Mouse (Mus musculus): ENCODE measurements around the gene Ppp1r7.

Ppp1r7 gene

DNA sequence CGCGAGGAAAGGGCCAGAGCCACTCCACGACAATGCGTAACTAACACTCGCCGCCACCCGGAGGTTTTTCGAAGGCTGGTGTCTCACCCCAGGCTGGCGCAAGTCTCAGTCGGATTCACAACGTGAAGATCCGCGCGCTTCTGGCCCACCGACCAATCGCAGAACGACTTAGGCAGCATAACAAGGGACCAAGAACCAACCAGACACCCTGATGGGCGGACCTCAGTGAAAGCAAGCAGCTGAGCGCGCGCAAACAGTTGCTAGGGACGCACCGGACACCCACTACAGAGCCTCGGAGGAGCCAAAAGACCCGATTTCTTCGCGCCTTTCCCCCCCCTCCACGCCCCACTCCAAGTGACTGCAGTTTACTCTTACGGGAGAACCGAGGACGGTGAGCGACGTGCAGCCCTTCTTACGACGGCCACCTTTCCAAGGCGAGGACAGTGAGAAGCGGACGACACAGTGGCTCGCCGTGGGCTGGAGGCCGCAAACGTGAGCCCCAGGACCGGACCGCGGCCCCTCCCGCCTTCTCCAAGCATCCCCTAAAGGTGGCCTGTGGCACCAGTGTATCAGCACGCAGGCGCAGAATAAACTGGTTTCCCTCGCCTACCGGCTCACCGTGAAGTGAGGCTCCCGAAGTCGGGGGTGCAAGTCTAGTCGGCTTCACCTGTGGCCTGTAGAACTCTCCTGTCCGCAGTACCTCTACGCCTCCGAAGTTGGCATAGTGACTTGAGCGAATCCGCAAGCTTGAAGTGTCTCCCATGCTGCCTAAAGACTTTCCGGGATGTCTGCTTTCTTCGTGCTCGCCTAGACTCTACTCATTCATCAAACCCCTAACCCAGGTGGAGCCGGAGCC is at the start of gene Ppp1r7, which contains the start of gene Pask:
Gene Ppp1r7, plus strand, starts transcription at position 207 of the 856 bp plus-strand sequence.
Gene Pask, minus strand, starts transcription at position 835 of the 856 bp plus-strand sequence.
- under 1% methylated on average over 63 of the region's 63 CpGs for WGBS

DNA sequence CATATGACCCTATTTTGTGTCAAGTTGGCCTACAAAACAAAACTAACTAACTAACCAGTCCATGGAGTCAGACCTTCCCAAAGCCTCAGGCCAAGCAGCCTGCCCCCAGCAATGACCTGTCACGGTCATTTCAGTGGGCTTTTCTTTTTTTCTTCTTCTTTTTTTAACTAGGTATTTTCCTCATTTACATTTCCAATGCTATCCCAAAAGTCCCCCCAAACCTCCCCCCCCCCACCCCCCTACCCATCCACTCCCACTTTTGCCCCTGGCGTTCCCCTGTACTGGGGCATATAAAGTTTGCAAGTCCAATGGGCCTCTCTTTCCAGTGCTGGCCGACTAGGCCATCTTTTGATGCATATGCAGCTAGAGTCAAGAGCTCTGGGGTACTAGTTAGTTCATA is 48.2 kb upstream of the Ppp1r7 start:
- WGBS, result 77% methylated on average over 3 of the region's 3 CpGs

DNA sequence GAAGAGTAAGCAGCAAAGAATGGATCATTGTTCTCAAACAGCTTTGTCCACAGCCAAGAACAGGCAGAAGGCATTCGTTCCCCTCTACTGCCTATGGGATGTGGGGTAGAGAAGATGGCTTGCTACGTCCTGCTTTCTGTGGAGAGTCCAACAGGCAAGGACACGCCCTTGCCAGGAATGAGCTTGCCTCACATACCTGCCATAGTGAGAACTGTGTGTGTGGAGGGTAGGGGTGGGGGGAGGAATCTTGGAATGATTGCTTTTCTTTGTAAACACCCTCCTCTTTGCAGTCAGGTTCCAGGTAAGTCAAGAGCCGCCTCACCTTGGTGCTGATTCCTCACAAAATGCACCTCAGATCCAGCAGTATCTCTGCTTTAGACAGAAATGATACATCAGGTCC is 42.9 kb upstream of the Ppp1r7 start:
- WGBS, result 88% methylated on average over 4 of the region's 4 CpGs

DNA sequence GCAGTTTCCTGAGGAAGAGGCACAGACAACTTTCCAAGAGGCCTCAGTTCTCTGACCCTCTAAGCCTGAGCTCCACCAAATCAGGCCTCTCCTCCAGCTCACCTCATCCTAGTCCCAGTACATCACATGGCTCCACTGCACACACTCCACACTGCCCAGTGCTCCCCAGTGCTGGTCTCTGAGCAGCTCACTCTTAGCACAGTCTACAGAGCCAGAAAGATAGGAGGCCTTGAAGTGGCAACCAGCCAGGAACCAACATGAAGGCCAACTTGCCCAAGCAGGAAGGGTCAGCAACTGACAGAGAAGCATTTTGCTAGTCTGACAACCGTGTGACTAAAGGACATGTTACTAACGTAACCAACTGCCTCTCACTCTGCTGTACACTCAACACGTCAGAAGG is 42.1 kb upstream of the Ppp1r7 start:
- 66% methylated on average over 3 of the region's 3 CpGs for WGBS

DNA sequence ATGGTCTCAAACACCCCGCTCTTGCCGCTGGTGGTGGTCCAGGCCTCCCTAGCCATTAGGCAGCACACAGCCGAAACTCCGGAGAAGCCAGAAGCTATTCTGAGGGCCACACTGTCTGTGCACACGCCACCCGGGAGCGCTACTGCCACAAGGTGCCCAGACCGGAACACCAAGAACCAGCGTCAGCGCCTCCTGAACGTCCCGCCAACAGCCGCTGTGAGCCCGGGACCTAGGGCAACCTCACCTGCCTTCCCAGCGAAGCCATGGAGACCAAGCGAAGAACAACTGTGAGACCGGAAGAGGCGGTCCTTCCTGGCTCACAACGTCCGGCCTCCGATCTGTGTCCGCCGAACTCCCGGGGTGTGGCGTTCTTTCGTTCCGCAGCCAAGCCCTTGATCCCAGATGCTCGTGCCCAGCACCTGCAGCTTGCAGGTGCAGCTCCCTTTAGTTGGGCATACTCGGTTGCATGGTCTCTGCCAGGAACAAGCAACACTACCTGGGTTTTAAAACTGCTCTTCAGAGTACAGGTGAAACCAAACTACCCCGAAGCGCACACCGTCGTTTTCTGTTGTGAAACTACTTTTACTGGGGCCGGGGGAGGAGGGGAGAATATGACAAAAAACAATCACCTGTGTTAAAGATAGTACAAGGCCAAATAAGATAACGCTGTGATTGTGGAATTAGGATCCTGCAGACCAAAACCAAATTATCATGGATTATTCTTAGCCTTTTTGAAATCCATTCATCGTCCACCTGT is 36.9 kb upstream of the Ppp1r7 start, which contains the start of gene Mterf4:
Gene Mterf4, minus strand, starts transcription at position 335 of the 757 bp plus-strand sequence.
- 3% methylated on average over 36 of the region's 36 CpGs for WGBS

DNA sequence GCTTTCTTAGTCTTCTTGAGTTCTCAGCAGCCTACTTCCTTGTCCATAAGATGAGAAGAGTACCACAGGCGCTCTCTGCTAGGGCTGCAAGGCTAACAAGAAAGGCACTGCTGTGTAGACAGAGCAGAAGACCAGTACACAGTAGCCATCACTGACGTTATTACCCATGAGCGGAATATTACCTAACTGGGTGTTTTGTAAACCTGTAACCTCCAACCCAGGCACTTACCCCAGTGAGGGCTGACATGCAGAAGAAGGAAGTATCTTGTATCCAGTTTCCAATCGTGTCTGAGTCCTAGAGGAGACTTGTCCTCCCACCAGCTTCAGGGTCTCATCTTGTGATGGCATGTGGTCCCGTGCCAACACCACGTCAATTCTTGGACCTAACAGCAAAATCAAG is 18.7 kb upstream of the Ppp1r7 start:
- WGBS, result 95% methylated on average over 6 of the region's 6 CpGs

DNA sequence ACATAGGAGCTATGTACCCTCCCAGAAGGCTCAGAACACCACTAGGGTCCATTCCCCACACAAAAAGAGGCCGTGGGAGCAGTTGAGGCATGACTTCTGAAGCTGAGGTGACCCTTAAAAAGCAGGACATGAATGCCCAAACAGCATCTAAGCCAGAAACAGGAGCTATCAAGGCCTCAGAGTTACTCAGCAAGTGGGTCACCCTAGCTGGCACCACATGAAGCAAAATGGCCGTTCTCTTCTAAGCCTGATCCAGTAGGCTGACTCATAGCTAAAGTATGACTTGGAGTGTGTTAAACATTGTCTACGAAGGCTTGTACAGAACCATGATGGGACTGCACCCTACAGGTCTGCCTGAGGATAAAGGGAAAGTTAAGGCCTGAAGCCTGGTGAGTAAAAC is 16.2 kb upstream of the Ppp1r7 start:
- 86% methylated on average over 3 of the region's 3 CpGs for WGBS

DNA sequence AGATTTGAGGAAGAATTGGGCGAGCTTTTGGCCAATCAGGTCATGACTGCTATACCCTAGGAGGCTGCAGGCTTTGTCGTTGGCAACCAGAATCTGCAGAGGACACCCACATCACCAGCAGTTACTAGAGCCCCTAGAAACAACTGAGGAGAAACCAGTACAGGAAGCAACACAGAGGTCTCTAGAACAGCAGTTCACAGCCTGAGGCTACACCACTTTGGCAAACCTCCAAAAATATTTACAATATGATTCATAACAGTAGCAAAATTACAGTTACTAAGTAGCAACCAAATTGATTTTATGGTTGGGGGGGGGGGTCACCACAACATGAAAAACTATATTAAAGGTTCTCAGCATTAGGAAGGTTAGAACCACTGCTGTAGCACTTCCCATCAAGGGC is 8.0 kb upstream of the Ppp1r7 start:
- 84% methylated on average over 2 of the region's 2 CpGs for WGBS

DNA sequence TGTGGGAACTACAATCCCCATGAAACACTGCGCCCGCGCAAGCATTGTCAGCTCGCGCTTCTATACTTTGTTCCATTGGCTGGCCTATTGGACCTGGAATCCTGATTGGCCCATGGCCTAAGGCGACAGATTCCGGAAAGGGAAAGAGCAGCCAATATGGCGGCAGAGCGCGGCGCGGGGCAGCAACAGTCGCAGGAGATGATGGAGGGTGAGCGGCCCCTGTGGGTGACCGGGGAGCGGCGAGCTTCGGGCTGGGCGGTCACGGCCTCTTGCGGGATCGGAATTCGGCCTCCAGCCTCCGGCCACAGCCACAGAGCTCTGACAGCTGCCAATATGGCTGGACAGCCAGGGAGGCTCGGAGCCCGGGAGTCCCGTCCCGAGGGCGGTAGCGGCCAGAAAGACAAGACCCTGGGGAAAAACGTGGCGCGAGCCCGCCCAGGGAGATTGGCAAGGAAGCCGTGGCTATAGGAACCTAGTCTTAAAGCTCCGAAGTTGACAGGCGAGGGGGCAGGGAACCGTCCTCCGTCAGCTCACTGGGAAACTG is 922 bp downstream of the Ppp1r7 start:
- under 1% methylated on average over 39 of the region's 39 CpGs for WGBS

DNA sequence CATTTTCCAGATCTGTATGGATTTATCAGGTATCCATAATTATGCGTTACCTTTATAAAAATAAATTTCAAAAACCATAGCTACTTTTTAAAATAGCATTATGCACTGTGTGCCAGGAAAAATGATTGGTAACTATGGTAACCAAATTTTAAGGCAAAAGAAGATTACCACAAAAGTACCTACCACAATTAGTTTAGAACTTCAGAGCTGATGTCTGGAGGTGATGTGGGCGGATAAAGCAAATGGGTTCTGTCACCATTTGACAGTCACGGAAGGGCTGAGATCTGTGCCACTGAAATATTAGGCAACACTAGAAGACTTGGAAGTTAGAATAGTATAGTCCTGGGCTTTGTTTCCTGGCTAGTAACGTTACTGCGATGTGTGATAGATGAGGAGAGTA is 4.5 kb downstream of the Ppp1r7 start:
- 59% methylated on average over 5 of the region's 5 CpGs for WGBS

DNA sequence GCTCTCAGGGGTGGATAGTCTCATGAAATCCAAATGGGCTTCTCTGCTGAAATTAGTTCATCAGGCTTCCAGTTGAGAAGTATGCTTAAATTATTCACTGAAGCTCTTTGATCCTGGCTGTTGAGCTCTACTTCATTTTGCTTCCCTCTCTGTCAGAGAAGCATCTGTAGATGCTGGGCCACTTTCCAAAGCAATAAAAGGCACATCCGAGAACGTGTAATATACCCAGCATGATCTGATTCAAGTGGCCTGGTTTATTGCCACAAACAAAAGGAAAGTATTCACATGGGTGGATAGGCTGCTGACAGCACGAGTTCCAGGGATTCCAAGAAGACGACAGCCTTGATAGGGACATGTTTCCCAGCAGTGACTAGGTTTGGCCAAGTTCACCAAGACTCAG is 7.0 kb downstream of the Ppp1r7 start:
- WGBS, result 25% methylated on average over 4 of the region's 4 CpGs

DNA sequence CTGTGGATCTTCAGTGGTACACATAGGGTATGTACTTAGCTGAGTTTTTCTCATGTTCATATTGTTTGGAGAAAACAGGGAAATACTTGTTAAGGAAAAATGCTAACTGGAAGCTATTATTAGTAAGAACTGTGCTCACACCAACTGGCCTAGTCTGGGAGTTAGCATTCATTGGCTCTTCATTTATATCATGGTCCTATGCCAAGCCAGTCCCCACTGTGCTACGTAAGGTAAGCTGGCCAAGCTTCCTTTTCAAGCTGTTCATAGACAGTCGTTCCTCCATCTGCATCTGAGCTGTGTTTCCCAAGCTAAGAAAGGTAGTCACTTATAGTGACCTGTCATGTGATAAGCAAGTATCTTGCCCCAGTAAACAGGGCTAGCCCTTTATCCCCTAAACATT is 10.1 kb downstream of the Ppp1r7 start:
- 49% methylated on average over 2 of the region's 2 CpGs for WGBS

DNA sequence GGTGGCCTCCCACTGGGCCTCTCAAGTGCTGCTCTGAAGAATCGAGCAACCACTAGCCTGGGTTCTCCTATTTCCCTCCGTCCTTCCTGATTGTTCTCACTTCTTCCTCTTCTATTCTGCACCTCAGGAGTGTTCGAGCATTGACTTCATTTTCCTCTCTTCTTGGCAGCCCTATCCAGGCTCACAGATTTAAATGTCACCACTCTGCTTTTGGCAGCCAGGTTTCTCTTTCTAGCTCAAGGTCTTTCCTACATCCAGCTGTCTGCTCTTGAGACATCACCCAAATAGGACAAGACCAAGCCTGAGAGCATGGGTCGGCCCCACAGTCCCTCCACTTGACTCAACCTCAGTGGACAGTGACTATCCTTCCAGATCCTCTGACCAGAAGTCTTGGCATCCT is 20.0 kb downstream of the Ppp1r7 start:
- 58% methylated on average over 4 of the region's 4 CpGs for WGBS

DNA sequence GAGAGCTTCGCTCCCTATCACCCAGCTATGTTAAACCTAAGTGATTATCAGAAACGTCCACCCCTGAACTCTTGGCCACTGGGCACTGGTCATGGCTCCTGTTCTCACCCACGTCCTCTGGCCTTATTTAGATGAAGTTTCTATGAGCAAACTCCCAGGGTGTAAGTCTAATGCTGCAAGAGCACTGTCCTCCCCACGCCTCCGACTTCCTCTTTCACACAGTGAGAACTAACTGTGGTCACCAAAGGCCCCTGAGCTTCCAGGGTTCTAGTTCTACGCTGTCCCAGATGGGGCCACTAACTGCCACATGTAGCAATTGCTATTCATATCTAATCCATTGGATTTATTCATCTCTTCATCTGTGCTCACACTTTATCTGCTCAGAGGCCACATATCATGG is 23.0 kb downstream of the Ppp1r7 start:
- WGBS, result 94% methylated on average over 6 of the region's 6 CpGs

DNA sequence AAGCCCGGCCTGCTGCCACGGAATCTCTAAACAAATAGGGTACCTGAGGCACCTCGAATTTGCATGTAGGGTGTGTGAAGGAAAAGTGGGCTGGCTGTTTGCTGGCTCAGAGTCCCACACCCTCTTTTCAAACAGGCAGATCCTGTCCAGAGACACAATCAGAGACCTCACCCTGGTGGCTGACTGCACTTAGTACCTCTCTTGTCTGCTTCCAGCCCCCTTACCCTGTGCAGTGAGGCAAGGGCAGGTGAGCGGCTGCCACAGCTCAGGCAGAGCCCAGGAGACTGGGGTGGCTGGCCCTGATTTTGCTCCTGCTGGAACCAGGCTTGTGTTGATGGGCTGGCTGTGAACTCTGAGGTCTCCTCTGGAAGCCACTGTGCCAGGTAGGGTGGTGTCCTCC is 31.0 kb downstream of the Ppp1r7 start, which contains the start of gene Ano7:
Gene Ano7, plus strand, starts transcription at position 266 of the 400 bp plus-strand sequence.
- 91% methylated on average over 4 of the region's 4 CpGs for WGBS

DNA sequence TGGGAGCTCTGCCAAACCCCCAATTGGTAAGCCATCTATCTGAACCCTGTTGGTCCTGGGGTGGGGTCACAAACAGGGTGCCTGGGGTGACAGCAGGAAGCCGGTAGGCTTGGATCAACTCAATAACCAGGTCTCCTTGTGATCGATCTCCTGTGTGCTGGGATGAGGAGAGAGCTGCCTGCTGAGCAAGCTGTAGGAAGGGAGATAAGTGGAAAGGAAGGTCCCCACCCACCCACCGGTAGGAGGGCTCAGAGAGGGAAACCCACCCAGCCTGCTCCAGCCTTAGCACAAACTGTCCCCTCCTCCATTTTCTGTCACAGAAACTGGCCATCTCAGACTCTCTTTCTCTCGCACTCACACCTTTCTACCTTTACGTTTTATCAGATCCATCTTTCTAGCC is 34.7 kb downstream of the Ppp1r7 start:
- WGBS, result 77% methylated on average over 5 of the region's 5 CpGs

DNA sequence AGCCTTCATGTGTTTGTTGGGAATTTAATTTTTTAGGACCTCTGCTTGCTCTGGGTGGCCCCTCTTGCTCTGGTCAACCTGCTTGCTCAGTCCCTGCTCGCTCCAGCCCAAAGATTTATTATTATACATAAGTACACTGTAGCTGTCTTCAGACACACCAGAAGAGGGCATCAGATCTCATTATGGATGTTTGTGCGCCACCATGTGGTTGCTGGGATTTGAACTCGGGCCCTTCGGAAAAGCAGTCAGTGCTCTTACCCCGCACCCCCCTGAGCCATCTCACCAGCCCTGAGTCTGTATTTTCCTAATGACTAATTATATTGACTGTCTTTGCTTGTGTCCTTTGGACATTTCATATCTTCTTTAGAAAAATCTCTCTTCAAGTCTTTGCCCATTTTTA is 36.5 kb downstream of the Ppp1r7 start:
- 81% methylated on average over 5 of the region's 5 CpGs for WGBS

DNA sequence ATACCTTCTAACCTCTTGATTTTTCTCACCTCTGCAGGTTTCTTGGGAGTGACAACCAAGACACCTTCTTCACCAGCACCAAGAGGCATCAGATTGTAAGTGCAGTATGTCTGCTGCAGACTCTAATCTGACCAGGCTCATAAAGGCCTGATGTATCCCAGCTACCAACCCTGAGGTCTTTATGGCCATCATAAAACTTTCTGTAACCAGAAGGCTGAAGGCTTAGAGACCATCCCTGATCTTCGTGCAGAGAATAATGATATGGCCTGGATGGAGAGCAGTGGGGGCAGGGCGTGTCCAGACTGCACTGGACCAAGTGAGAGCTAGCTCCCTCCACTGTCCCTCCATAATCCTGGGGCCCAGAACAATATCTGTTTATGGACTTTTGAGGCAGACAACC is 44.5 kb downstream of the Ppp1r7 start:
- 92% methylated on average over 2 of the region's 2 CpGs for WGBS

DNA sequence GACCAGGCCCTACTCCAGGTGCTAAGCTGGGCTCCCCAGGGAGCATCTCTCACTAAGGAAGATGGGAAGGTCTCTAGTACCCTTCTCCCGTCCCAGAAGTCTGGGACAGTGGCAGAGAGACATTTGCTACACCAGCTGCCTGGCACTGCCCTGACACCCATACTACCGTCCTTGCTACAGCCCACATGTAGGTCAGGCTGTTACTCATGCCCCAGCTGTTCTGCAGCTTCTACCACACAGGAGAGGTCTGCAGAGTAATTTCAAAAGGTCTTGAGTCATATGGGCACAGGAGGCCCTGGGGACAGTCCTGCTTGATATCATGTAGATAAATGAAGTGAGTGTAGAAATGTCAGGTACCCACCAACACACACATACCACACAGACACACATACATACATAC is 46.3 kb downstream of the Ppp1r7 start:
- 76% methylated on average over 2 of the region's 2 CpGs for WGBS

DNA sequence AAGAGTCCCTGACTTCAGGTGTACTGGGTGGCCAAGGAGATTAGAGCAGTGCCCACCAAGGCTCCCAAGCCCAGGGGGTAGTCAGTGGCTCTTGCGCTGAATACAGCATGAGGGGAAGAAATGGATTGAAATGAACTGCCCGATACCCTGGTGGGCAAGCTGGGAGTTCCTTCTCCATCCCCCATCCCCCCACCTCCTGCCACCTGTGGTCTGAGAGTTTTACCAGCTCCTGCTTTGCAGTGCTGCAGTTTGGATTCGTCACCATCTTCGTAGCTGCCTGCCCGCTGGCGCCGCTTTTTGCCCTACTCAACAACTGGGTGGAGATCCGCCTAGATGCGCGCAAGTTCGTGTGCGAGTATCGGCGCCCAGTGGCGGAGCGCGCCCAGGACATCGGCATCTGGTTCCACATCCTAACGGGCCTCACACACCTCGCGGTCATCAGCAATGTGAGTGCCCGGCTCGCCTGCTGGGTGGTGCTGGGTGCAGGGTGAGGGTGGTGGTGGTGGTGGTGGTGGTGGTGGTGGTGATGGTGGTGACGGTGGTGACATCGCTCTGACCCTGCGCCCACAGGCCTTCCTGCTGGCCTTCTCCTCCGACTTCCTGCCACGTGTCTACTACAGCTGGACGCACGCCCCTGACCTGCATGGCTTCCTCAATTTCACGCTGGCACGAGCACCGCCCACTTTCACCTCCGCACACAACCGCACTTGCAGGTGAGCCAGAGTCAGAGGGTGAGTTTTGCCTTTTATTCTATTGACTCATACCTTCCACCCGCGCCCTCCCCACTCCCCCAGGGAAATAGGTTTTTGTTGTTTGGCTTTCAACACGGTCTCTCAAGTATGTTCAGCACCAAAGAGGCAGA is 58.8 kb downstream of the Ppp1r7 start:
- WGBS, result 25% methylated on average over 38 of the region's 38 CpGs

DNA sequence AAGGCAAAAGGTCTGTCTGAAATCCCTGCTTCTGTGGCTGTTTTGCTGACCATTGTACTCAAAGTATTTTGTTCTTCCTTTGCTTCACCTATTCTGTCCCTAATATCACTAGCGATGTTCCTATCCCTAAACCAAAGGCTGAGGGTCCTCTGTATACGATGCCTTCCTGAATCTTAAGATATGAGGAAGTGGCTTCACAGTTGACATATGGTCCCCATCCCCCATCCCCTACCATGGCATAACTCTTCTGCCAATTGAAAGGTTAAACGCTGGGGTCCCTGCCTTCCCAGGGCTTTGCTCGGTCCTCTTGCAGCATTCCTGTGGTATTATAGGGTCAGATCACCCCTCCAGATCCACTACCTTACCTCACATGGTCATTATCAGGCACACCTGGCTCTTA is 60.7 kb downstream of the Ppp1r7 start:
- 84% methylated on average over 4 of the region's 4 CpGs for WGBS
